Mouse (Mus musculus) megakaryocyte, embryonic 14.5 days (primary cell): ENCODE measurements around the gene C9orf72.

Experiments
- FLI1 ChIP-seq: IDR thresholded peaks from 2 replicates; pipeline ENCODE4 v1.6.1; 2012; ENCODE audit warnings: low read length, inconsistent platforms, mixed read lengths
- GATA1 ChIP-seq: IDR thresholded peaks from 3 replicates; pipeline ENCODE4 v1.6.1; 2012; ENCODE audit warnings: mixed read lengths, low read length, inconsistent platforms, borderline replicate concordance

GRCm38 (mm10) chr4:35223376-35223988 lies 2.5 kb downstream of the C9orf72 start:
- TF ChIP-seq GATA1 (no peak), FLI1 (no peak)
